ENCODE assay signal across 7 mouse cellular contexts in the genomic region with DNA sequence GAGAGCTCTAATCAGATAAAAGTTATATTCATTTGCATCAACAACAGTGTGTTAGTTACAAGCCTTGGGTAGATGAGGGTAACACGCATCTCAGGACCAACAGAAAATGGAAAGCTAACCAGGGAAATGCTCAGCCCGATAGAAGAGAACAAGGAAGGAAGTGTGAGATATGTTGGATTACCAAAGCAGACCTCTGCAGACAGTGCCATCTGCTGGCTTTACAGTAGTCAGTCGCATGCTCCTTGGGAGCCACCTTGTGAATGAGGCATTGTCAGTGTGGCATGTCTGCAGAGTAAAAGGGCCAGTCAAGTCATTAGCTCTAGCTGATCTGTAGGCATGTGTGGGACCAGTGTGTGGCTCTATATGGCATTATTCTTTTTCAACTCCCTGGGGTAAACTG.
DNase-seq lines count a peak whose midpoint lies in the region; TF ChIP-seq lines count a peak whose summit lies in the region.

No protein-coding gene starts in this region.

- no peak for TF ChIP-seq POLR2A in CH12.LX (IDR thresholded peaks at IDR 0.05; ENCODE audit: low read depth, low read length)

- peak; percentile 52 for TF ChIP-seq RAD21 in CH12.LX (IDR thresholded peaks at IDR 0.05; ENCODE audit: low read depth, low read length)

- no peak overlapping the region for H3K9ac ChIP-seq in CH12.LX (ENCODE audit: insufficient read depth, low read depth)
- H3K9ac ChIP-seq in ES-E14 (ENCODE audit: insufficient read depth, low read depth, low read length, poor library complexity, severe bottlenecking): no peak overlapping the region

- dilution Hi-C loops in CH12.LX (cut with MboI; ENCODE audit: extremely low pct_ligation_motif_present, extremely low pct_unique_long_range_greater_than_20kb, low sequenced_read_pairs): no loop called here

- H3K27me3 ChIP-seq in CH12.LX (replicated peaks): no peaks in the 10 kb centered on the region

- H3K4me1 ChIP-seq in CH12.LX (ENCODE audit: control insufficient read depth in 1 of 2, insufficient read depth in 2 of 2) (peaks cover 0 to 7% of the 10 kb centered on the region in 2 experiments; a peak in 2 of 4 replicates), ES-E14 (ENCODE audit: control insufficient read depth in 2 of 2, insufficient read depth in 2 of 2, low read length in 2 of 2, poor library complexity in 1 of 2) (no peaks in the 10 kb centered on the region)

- H3K4me2 ChIP-seq in CH12.LX (ENCODE audit: insufficient read depth, low read depth, poor library complexity, severe bottlenecking): peak overlapping the region; percentile 54

- H3K27ac ChIP-seq in CH12.LX (ENCODE audit: insufficient read depth, low read depth) (no peak overlapping the region), ES-E14 (ENCODE audit: insufficient read depth, low read depth, low read length, poor library complexity, severe bottlenecking) (no peak overlapping the region)

- TF ChIP-seq CTCF in CH12.LX (conservative IDR thresholded peaks at IDR 0.05 in 1 of 2, IDR thresholded peaks at IDR 0.05 in 1 of 2; ENCODE audit: low read depth in 2 of 2, low read length in 2 of 2): peak; percentile 63 to 72

- no peak overlapping the region for H3K4me3 ChIP-seq in CH12.LX (replicated peaks in 1 of 3; ENCODE audit: low read depth in 2 of 3, low read length in 2 of 3, poor library complexity in 1 of 3)
- no peak overlapping the region for H3K4me3 ChIP-seq in ES-E14 (ENCODE audit: insufficient read depth in 1 of 2, low read depth in 1 of 2, low read length in 2 of 2, poor library complexity in 1 of 2, severe bottlenecking in 1 of 2)

- no peaks in the 10 kb centered on the region for H3K9me3 ChIP-seq in CH12.LX (replicated peaks; ENCODE audit: low read length)
- no peaks in the 10 kb centered on the region for H3K9me3 ChIP-seq in ES-E14 (ENCODE audit: control insufficient read depth, insufficient read depth, low read depth, low read length)

- H3K36me3 ChIP-seq in CH12.LX (replicated peaks in 1 of 2; ENCODE audit: control insufficient read depth in 1 of 2, insufficient read depth in 1 of 2, low read length in 1 of 2) (no peaks in the 10 kb centered on the region), ES-E14 (ENCODE audit: control insufficient read depth, insufficient read depth, low read length, poor library complexity, severe bottlenecking) (no peaks in the 10 kb centered on the region)

- H3K79me2 ChIP-seq in CH12.LX (replicated peaks; ENCODE audit: control insufficient read depth, extremely low read depth, insufficient read depth, poor library complexity, severe bottlenecking): no peaks in the 10 kb centered on the region

- TF ChIP-seq EP300 in CH12.LX (IDR thresholded peaks at IDR 0.05; ENCODE audit: low read length): no peak

- in situ Hi-C loops in CH12.LX (cut with MboI; ENCODE audit: low pct_ligation_motif_present, low pct_unique_long_range_greater_than_20kb, low sequenced_read_pairs): no loop called here
- in situ Hi-C loops in ES-E14 (cut with MboI; ENCODE audit: low sequenced_read_pairs in 2 of 2, unreplicated experiment in 2 of 2): no loop called here

- peak; percentile 60 for DNase-seq in CH12.LX (ENCODE audit: extremely low read depth)
- peak; percentile 13 for DNase-seq in ES-E14 (ENCODE audit: low read depth, low spot score)
- DNase-seq in cerebellum, postnatal 14 days: peak; percentile 62 to 67
- DNase-seq in frontal cortex, postnatal 36 days (ENCODE audit: low spot score in 2 of 2): peak; percentile 23 to 63
- peak; percentile 10 for DNase-seq in left cerebral cortex, adult 11 months (ENCODE audit: low spot score)
- DNase-seq in retina, adult 2 months (ENCODE audit: low read depth, low spot score): peak; percentile 9
- DNase-seq in thymus, postnatal 14 days: no peak

TF ChIP-seq in CH12.LX, 34 proteins besides CTCF, POLR2A, EP300 and RAD21:
- TF ChIP-seq SMC3 (IDR thresholded peaks at IDR 0.05; ENCODE audit: low read depth, low read length) (peak; percentile 48), IRF4 (IDR thresholded peaks at IDR 0.05; ENCODE audit: low read depth, low read length) (no peak), ZMIZ1 (IDR thresholded peaks at IDR 0.05; ENCODE audit: low read depth, low read length) (no peak), MAX (IDR thresholded peaks at IDR 0.05; ENCODE audit: low read length) (0 out of 2 replicates have a peak, but pooled peaks have one; percentile 19), ELF1 (IDR thresholded peaks at IDR 0.05; ENCODE audit: low read depth, low read length) (peak; percentile 17; the same call in 1 of the 2 replicates)
TF ChIP-seq in CH12.LX: peak in this region for 3.

TF ChIP-seq in ES-E14, 5 proteins besides CTCF, POLR2A, EP300 and RAD21:
- no peak for TF ChIP-seq MAFK (IDR thresholded peaks at IDR 0.05; ENCODE audit: insufficient read depth, low read depth, low read length)
- TF ChIP-seq HCFC1 (IDR thresholded peaks at IDR 0.05; ENCODE audit: borderline replicate concordance, insufficient read depth, low read length): no peak
